Comparison of ENCODE assay signal across 8 mouse cellular contexts in genomic region chr10:24381917-24382316, GRCm38 (mm10).
DNase-seq lines count a peak whose midpoint lies in the region; ATAC-seq and TF ChIP-seq lines count a peak whose summit lies in the region.

No protein-coding gene starts in this region.

- H3K4me3 ChIP-seq in heart, postnatal 0 days (ENCODE audit: low read depth, low read length), result no peak overlapping the region
- no peak overlapping the region for H3K4me3 ChIP-seq in heart, embryonic 12.5 days
- no peak overlapping the region for H3K4me3 ChIP-seq in forebrain, embryonic 12.5 days (replicated peaks)

- 34% methylated on average over 4 of the region's 4 CpGs for WGBS in heart, postnatal 0 days
- 30% methylated on average over 4 of the region's 4 CpGs for WGBS in heart, embryonic 12.5 days
- 27% methylated on average over 4 of the region's 4 CpGs for WGBS in forebrain, embryonic 12.5 days

- no peaks in the 10 kb centered on the region for H3K4me1 ChIP-seq in heart, postnatal 0 days (ENCODE audit: control insufficient read depth, insufficient read depth)
- H3K4me1 ChIP-seq in heart, embryonic 12.5 days (replicated peaks), result no peaks in the 10 kb centered on the region
- H3K4me1 ChIP-seq in forebrain, embryonic 12.5 days, result no peaks in the 10 kb centered on the region

- DNase-seq in heart, postnatal 0 days (ENCODE audit: low spot score), result peak; percentile 25
- DNase-seq in urinary bladder, postnatal 25 days (ENCODE audit: low spot score), result peak; percentile 25
- DNase-seq in urinary bladder, postnatal 10 days (ENCODE audit: low spot score), result no peak
- peak; percentile 16 to 32 for DNase-seq in left cerebral cortex, postnatal 25 days (ENCODE audit: low spot score in 2 of 2)
- peak; percentile 26 to 31 for DNase-seq in right cerebral cortex, adult 2 months (ENCODE audit: low spot score in 2 of 2)
- DNase-seq in spleen, postnatal 36 days (ENCODE audit: low spot score in 2 of 2), result no peak

- H3K27ac ChIP-seq in heart, postnatal 0 days (ENCODE audit: low read depth), result no peak overlapping the region
- no peak overlapping the region for H3K27ac ChIP-seq in heart, embryonic 12.5 days (ENCODE audit: poor library complexity, severe bottlenecking)
- H3K27ac ChIP-seq in forebrain, embryonic 12.5 days, result no peak overlapping the region

- H3K4me2 ChIP-seq in heart, postnatal 0 days (ENCODE audit: low read depth, low read length), result no peak overlapping the region
- no peak overlapping the region for H3K4me2 ChIP-seq in heart, embryonic 12.5 days
- no peak overlapping the region for H3K4me2 ChIP-seq in forebrain, embryonic 12.5 days

- H3K9ac ChIP-seq in heart, postnatal 0 days (replicated peaks; ENCODE audit: low read depth, low read length), result no peak overlapping the region
- no peak overlapping the region for H3K9ac ChIP-seq in heart, embryonic 12.5 days
- H3K9ac ChIP-seq in forebrain, embryonic 12.5 days, result no peak overlapping the region

- ATAC-seq in heart, postnatal 0 days (ENCODE audit: insufficient read depth, low read depth), result no peak
- ATAC-seq in heart, embryonic 12.5 days (ENCODE audit: insufficient number of reproducible peaks, low FRiP score), result no peak
- peak; percentile 73 for ATAC-seq in forebrain, embryonic 12.5 days (ENCODE audit: low FRiP score)

- H3K9me3 ChIP-seq in heart, postnatal 0 days (replicated peaks; ENCODE audit: control insufficient read depth, low read length), result no peaks in the 10 kb centered on the region
- no peaks in the 10 kb centered on the region for H3K9me3 ChIP-seq in heart, embryonic 12.5 days (replicated peaks)
- H3K9me3 ChIP-seq in forebrain, embryonic 12.5 days, result no peaks in the 10 kb centered on the region

- intact Hi-C loops in left cerebral cortex, postnatal 25 days (cut with DNase I), result loop anchor here (2.0 kb wide), 2 partner anchors 209 to 241 kb away; no protein-coding TSS in a partner anchor

- H3K27me3 ChIP-seq in heart, postnatal 0 days (ENCODE audit: control insufficient read depth, insufficient read depth, low read length), result no peaks in the 10 kb centered on the region
- no peaks in the 10 kb centered on the region for H3K27me3 ChIP-seq in heart, embryonic 12.5 days (replicated peaks)
- no peaks in the 10 kb centered on the region for H3K27me3 ChIP-seq in forebrain, embryonic 12.5 days

- no peak for TF ChIP-seq EP300 in heart, postnatal 0 days (IDR thresholded peaks at IDR 0.05; ENCODE audit: low read depth)

- no peaks in the 10 kb centered on the region for H3K36me3 ChIP-seq in heart, postnatal 0 days (replicated peaks; ENCODE audit: control insufficient read depth, insufficient read depth, low read length)
- H3K36me3 ChIP-seq in heart, embryonic 12.5 days, result no peaks in the 10 kb centered on the region
- no peaks in the 10 kb centered on the region for H3K36me3 ChIP-seq in forebrain, embryonic 12.5 days (replicated peaks)

- peak; percentile 60 for TF ChIP-seq CTCF in heart, postnatal 0 days (IDR thresholded peaks at IDR 0.05; ENCODE audit: low read depth)

Comparison
In these comparisons a context has a peak if more than half of its experiments do, and no peak if none do; other contexts are left out.
1. DNase-seq: peak in heart, postnatal 0 days (single experiment), urinary bladder, postnatal 25 days (single experiment), left cerebral cortex, postnatal 25 days (2 of 2) and right cerebral cortex, adult 2 months (2 of 2); none in urinary bladder, postnatal 10 days (single experiment) and spleen, postnatal 36 days (0 of 2).